Mouse (Mus musculus) limb, embryonic 14.5 days (tissue): ENCODE data around the gene Rbm20. TPM values are rescaled to one million over a fixed set of nuclear protein-coding genes. Genes with fewer than 3 reads are reported as not detected.

Experiments used
- ATAC-seq: fragments of 200-750 bp; cut with Nextera tagmentation; 2 replicates; pipeline ENCODE4 v1.8.0; 2017; ENCODE audit warnings: low read depth, moderate number of reproducible peaks, moderate TSS enrichment; ENCODE audit not compliant: low FRiP score
- DNase-seq: peaks from one replicate; pipeline ENCODE4 v3.0.0-alpha.2; 2015; ENCODE audit warnings: low spot score
- H3K27ac ChIP-seq: fragments of 300-500 bp; sonication (generic); replicated peaks from 2 replicates; pipeline ENCODE4 v1.5.1; 2014; ENCODE audit warnings: low read depth, mild to moderate bottlenecking, low read length, moderate library complexity, mixed read lengths
- H3K27me3 ChIP-seq: fragments of 300-500 bp; sonication (generic); 2 replicates; pipeline ENCODE4 v1.6.1; 2014; ENCODE audit warnings: low read length, mixed read lengths; ENCODE audit not compliant: control insufficient read depth, insufficient read depth
- H3K36me3 ChIP-seq: fragments of 300-500 bp; sonication (generic); 2 replicates; pipeline ENCODE4 v1.6.1; 2014; ENCODE audit warnings: mild to moderate bottlenecking, low read length, moderate library complexity, mixed read lengths; ENCODE audit not compliant: control insufficient read depth, insufficient read depth
- H3K4me1 ChIP-seq: fragments of 300-500 bp; sonication (generic); 2 replicates; pipeline ENCODE4 v1.6.1; 2014; ENCODE audit warnings: antibody characterized with exemption, low read length, mixed read lengths; ENCODE audit not compliant: control insufficient read depth, insufficient read depth
- H3K4me2 ChIP-seq: fragments of 300-500 bp; sonication (generic); replicated peaks from 2 replicates; pipeline ENCODE4 v1.6.1; 2014; ENCODE audit warnings: low read depth, mild to moderate bottlenecking, low read length, moderate library complexity; ENCODE audit not compliant: severe bottlenecking
- H3K4me3 ChIP-seq: fragments of 300-500 bp; sonication (generic); replicated peaks from 2 replicates; pipeline ENCODE4 v1.5.1; 2014; ENCODE audit warnings: low read length
- H3K9ac ChIP-seq: fragments of 300-500 bp; sonication (generic); 2 replicates; pipeline ENCODE4 v1.6.1; 2014; ENCODE audit warnings: mild to moderate bottlenecking, low read depth, low read length, moderate library complexity; ENCODE audit not compliant: severe bottlenecking
- H3K9me3 ChIP-seq: fragments of 300-500 bp; sonication (generic); 2 replicates; pipeline ENCODE4 v1.6.1; 2016; ENCODE audit warnings: low read length; ENCODE audit not compliant: control insufficient read depth
- POLR2A ChIP-seq: fragments of 200-500 bp; IDR thresholded peaks from 2 replicates; pipeline ENCODE4 v1.8.0; 2012; ENCODE audit warnings: inconsistent platforms, mild to moderate bottlenecking, moderate library complexity, borderline replicate concordance; ENCODE audit not compliant: insufficient read depth, insufficient read length; ENCODE audit errors: extremely low read depth
- WGBS: fragments of 180-500 bp; shearing (Covaris S2); extraction: QIAGEN DNeasy Blood & Tissue Kit; methylation state at CpG from one replicate; pipeline ENCODE4 v1.1.7; 2014; 5-methylcytosine and 5-hydroxymethylcytosine counted together
- polyA plus RNA-seq, 2 experiments: library from polyadenylated mRNA; depleted of rRNA in 1 of 2; stranded (reverse) in 1 of 2; unstranded in 1 of 2; fragments of >200 nt; fragmentation: Nextera tagmentation in 1 of 2; extraction: Ambion mirVana in 1 of 2; gene quantifications; 2 replicates each; pipeline versions ENCODE4 v1.2.1 to v1.2.3; 2012 to 2014

Gene Rbm20
- polyA plus RNA-seq, 2 experiments, result 5.5 to 10.0 TPM

DNA sequence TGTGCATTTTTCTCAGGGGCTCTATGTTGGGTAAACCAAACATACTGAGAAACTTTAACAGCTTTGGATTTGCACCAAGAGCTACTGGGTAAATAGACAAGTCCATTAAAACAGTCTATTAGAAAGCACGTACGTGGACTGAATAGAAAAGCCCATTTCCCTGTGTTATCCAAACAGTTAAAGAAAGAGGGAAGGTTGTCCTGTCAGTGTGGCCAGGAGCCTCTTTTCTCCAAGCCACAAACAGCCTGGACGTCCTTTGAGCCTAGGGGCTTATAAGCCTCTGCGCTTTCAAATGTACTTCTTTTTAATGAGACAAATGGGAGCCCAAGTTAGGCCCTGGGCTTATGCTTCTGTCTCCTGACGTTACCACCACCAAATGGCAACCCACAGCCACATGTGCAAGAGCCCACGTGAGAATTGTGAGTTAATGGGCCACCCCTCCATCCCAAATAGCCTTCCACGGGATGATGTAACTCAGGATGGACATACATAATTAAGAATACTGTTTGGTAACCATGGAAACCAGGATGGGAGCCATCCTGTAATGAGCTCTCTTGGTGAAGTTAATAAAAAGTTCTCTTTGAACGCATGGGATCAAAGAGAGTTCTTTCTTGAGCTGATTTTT lies 156.8 kb downstream of the Rbm20 start:
- peak; percentile 45 for ATAC-seq

DNA sequence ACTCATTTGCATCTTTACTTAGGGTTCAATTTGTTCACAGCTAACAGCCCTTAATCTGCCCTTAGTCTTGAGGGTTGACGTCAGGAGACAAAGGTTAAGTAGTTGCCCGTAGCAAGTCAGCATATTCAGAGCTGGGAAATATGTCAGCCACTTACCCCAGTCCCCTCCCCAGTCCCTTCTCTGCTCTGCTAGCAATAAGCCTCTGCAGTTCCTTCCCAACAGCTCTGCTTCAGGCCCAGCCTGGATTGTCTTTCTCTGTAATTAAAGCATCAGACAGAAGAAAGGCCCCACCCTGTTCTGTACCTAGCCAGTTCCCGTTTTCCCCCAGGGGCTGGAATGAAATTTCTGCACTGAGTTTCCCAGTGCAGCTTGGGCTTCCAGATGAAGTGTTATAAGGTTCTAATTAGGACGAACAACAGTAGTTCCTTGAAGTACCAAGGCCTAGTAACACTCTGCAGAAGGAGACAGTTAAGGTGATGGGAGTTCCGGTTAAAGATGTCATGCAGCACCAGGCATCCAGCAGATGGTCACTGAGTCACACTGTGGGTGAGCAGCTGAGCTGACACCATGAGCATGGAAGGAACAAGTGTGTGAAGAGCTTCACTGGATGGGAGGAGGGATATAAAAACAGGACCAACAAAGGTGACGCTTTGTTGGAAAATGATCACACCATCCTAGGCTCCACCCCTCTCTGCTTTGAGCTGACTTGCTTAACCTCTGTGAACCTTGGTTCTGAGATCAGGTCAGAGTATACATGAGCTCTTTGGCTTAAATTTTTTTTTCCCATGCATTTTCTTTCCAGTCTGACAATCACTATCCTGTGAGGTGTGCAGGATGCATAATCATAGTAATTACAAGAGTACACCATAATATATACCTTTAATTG lies 159.7 kb downstream of the Rbm20 start:
- WGBS, result 21% methylated on average over 6 of the region's 6 CpGs
- H3K27ac ChIP-seq, result no peak overlapping the region
- no peak for ATAC-seq

More for the DNA sequence above, 156.8 kb downstream of the Rbm20 start:
- no peaks in the 10 kb centered on the region for H3K36me3 ChIP-seq
- 22% methylated on average over 8 of the region's 8 CpGs for WGBS
- no peak overlapping the region for H3K4me3 ChIP-seq
- H3K9ac ChIP-seq, result no peak overlapping the region
- peaks cover 23% of the 10 kb centered on the region for H3K4me1 ChIP-seq
- H3K9me3 ChIP-seq, result no peaks in the 10 kb centered on the region
- no peaks in the 10 kb centered on the region for H3K27me3 ChIP-seq
- no peak for TF ChIP-seq POLR2A
- DNase-seq, result peak; percentile 66
- H3K4me2 ChIP-seq, result no peak overlapping the region
- H3K27ac ChIP-seq, result no peak overlapping the region

GRCm38 (mm10) chr19:53838850-53839249 lies 161.7 kb downstream of the Rbm20 start:
- no peak for TF ChIP-seq POLR2A
- Histone ChIP-seq H3K27ac (peak overlapping the region; percentile 48), H3K9me3 (no peaks in the 10 kb centered on the region), H3K9ac (no peak overlapping the region), H3K4me3 (no peak overlapping the region), H3K4me1 (peaks cover 13% of the 10 kb centered on the region), H3K4me2 (no peak overlapping the region), H3K27me3 (no peaks in the 10 kb centered on the region), H3K36me3 (no peaks in the 10 kb centered on the region)
- ATAC-seq, result peak; percentile 70
- 38% methylated on average over 9 of the region's 9 CpGs for WGBS
- DNase-seq, result peak; percentile 62

More for the DNA sequence above, 159.7 kb downstream of the Rbm20 start:
- no peak overlapping the region for H3K4me3 ChIP-seq
- no peaks in the 10 kb centered on the region for H3K27me3 ChIP-seq
- H3K9ac ChIP-seq, result no peak overlapping the region
- peaks cover 24% of the 10 kb centered on the region for H3K4me1 ChIP-seq
- no peaks in the 10 kb centered on the region for H3K9me3 ChIP-seq
- no peaks in the 10 kb centered on the region for H3K36me3 ChIP-seq
- DNase-seq, result no peak
- TF ChIP-seq POLR2A, result no peak
- no peak overlapping the region for H3K4me2 ChIP-seq

DNA sequence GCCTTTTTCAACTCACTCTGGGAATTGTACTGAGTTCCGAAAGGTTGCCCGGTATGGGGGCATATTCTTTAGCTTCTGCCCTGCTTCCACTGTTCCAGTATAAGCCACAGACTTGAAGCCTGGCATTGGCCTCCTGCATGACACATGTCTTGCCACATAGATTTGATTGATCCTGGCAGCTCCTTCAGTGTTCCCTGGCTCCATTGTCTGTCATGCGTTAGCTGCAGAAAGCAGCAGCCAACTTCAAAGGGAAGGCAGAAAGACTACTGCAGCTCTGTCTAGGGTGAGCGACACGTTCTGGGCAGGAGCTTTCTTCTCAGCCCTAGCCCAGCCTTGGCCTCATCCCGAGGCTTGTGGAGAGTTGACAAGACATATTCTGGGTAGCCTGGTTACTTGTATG lies 162.7 kb downstream of the Rbm20 start:
- H3K4me1 ChIP-seq, result peaks cover 13% of the 10 kb centered on the region; the same call in 1 of the 2 replicates
- no peak overlapping the region for H3K27ac ChIP-seq
- WGBS, result 53% methylated on average over 6 of the region's 6 CpGs
- H3K27me3 ChIP-seq, result no peaks in the 10 kb centered on the region
- H3K9me3 ChIP-seq, result no peaks in the 10 kb centered on the region
- no peak overlapping the region for H3K4me2 ChIP-seq
- H3K36me3 ChIP-seq, result no peaks in the 10 kb centered on the region
- H3K9ac ChIP-seq, result no peak overlapping the region
- ATAC-seq (no peak), DNase-seq (no peak)
- H3K4me3 ChIP-seq, result no peak overlapping the region
- no peak for TF ChIP-seq POLR2A

GRCm38 (mm10) chr19:53841915-53842314 lies 164.8 kb downstream of the Rbm20 start:
- Histone ChIP-seq H3K27ac (no peak overlapping the region), H3K4me2 (no peak overlapping the region), H3K9me3 (no peaks in the 10 kb centered on the region), H3K9ac (no peak overlapping the region), H3K4me1 (peaks cover 10% of the 10 kb centered on the region; the same call in 1 of the 2 replicates), H3K36me3 (no peaks in the 10 kb centered on the region), H3K4me3 (no peak overlapping the region), H3K27me3 (no peaks in the 10 kb centered on the region)
- DNase-seq (no peak), ATAC-seq (no peak)
- 67% methylated on average over 8 of the region's 8 CpGs for WGBS
- no peak for TF ChIP-seq POLR2A
